Mouse (Mus musculus): ENCODE measurements around the gene Hist1h4b.

DNA sequence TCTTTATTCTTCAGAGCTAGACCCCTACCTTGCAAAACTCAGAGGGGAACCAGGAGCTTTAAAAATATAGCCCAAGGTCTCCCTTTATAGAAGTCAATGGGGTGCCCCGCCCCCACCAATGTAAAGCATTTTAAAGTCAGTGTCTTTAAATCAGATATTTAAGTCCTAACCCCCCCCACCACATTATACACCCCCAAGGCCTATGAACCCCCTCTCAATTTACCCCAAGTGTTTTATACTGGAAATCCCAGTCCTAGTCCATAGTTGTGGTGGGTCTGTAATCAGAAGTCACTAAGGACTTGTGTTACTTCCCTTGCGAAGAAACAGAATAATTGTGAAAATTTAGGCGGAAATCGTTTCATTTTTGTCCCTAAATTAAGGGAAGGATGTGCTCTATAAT lies 18.8 kb upstream of the Hist1h4b start:
- TF ChIP-seq CTCF (IDR thresholded peaks at IDR 0.05; ENCODE audit: low read depth, low read length) (no peak), POLR2A (IDR thresholded peaks at IDR 0.05; ENCODE audit: extremely low read depth, insufficient read depth, low read length) (no peak)
